Mouse (Mus musculus): ENCODE results near the gene Vmn1r177.
"Not testable (repeated sequence)": the region's sequence is repeated elsewhere in the genome, so short reads cannot be mapped to it uniquely, and the experiment has no call there.

Gene Vmn1r177

GRCm38 (mm10) chr7:23866349-23866748, at the start of gene Vmn1r177:
TSS of gene Vmn1r177 (minus strand) at chr7:23866449.
- DNase-seq (ENCODE audit: low read depth in 2 of 2, low spot score in 2 of 2), result not testable (repeated sequence)

GRCm38 (mm10) chr7:23891709-23892108, 25.5 kb upstream of the Vmn1r177 start, which contains the start of gene Vmn1r178:
TSS of gene Vmn1r178 (plus strand) at chr7:23892009.
- DNase-seq (ENCODE audit: low read depth in 2 of 2, low spot score in 2 of 2), result no peak

DNA sequence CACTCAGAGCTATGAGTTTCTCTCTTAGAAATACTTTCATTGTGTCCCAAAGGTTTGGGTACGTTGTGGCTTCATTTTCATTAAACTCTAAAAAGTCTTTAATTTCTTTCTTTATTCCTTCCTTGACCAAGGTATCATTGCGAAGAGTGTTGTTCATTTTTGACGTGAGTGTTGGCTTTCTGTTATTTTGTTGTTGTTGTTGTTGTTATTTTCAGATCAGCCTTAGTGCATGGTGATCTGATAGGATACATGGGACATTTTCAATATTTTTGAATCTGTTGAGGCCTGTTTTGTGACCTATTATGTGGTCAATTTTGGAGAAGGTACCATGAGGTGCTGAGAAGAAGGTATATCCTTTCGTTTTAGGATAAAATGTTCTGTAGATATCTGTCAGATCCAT, 10.7 kb upstream of the Vmn1r177 start:
- DNase-seq (ENCODE audit: low read depth in 2 of 2, low spot score in 2 of 2), result not testable (repeated sequence)

GRCm38 (mm10) chr7:23837272-23837671, 29.0 kb downstream of the Vmn1r177 start, which contains the start of gene Vmn1r176:
TSS of gene Vmn1r176 (minus strand) at chr7:23837372.
- DNase-seq (ENCODE audit: low read depth in 2 of 2, low spot score in 2 of 2), result not testable (repeated sequence)

Data from CD8-positive naive resting alpha-beta T cell, adult 2 months (primary cell).